Mouse (Mus musculus): ENCODE data around the gene Ifi203.
"Not testable (repeated sequence)": the region's sequence is repeated elsewhere in the genome, so short reads cannot be mapped to it uniquely, and the experiment has no call there.

DNA sequence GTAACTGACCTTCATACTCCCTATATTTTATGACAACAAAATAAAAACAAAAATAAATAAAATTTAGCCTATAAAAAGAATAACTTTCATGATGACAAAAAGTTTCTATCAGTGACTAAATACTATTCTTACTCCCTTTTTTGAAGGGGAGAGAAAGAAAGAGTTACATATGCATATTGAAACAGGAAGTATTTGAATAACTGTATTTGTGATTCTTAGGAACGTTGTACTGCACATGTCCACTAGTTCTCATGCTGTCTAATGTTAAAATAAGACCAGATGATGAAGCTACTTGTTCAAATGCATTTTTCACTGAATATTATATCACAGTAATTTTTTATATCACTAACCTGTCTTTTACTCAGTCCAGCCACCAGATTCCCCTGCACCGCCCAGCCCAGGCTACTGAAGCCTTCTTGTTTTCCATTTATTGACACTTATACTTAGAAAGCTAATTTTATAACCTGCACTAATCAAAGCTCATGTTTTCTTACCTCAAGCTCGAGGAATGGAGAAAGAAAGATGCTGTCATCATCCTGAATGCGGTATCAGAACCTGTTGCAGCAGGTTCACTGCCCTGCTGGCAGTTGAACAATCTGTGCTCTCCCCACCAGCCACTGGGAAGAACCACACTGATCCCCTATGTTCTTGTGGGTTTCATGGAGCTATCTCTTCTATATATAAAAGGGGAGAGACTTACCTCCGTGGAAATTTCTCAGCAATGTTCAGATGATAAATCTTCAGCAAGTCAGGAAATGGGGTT lies 63.1 kb downstream of the Ifi203 start:
- TF ChIP-seq CTCF (IDR thresholded peaks at IDR 0.05; ENCODE audit: low read depth, low read length); GATA2 (IDR thresholded peaks at IDR 0.05; ENCODE audit: borderline replicate concordance, low read depth, low read length); POLR2AphosphoS5 (IDR thresholded peaks at IDR 0.05; ENCODE audit: insufficient replicate concordance, low read depth, low read length): not testable (repeated sequence)
